Mouse (Mus musculus): Measurements from ENCODE around the gene Map3k4. TPM values are rescaled to one million over a fixed set of nuclear protein-coding genes. Genes with fewer than 3 reads are reported as not detected.
A peak's percentile ranks its signal among the peaks of the same experiment; 100 is the strongest.

Gene Map3k4
- polyA plus RNA-seq (2016; fragmentation: Nextera tagmentation; extraction: Ambion mirVana): 56.1 and 63.0 TPM in 2 replicates

- ATAC-seq (ENCODE audit: insufficient number of reproducible peaks, insufficient read depth, low FRiP score, low TSS enrichment, low read depth): peak; percentile 88
- Histone ChIP-seq H3K4me3 (replicated peaks) (peak within 1 kb of the TSS; percentile 98), H3K9ac (replicated peaks) (peak within 1 kb of the TSS; percentile 95), H3K4me1 (replicated peaks) (peaks cover 25% of the 10 kb centered on the region), H3K4me2 (peak within 1 kb of the TSS; percentile 75), H3K36me3 (no peaks in the 10 kb centered on the region), H3K27ac (peak within 1 kb of the TSS; percentile 99), H3K9me3 (no peaks in the 10 kb centered on the region), H3K27me3 (no peaks in the 10 kb centered on the region)
- under 1% methylated on average over 39 of the region's 39 CpGs for WGBS
Observed at GRCm38 (mm10) chr17:12318663-12319201, at the start of gene Map3k4. TSS of gene Map3k4 (minus strand) at chr17:12318796.

- no peaks in the 10 kb centered on the region for H3K27me3 ChIP-seq
- H3K27ac ChIP-seq: no peak overlapping the region
- H3K9ac ChIP-seq (replicated peaks): no peak overlapping the region
- H3K4me1 ChIP-seq (replicated peaks): peaks cover 5% of the 10 kb centered on the region; the same call in 1 of the 2 replicates
- no peak overlapping the region for H3K4me3 ChIP-seq (replicated peaks)
- peak; percentile 49; the same call in 1 of the 2 replicates for ATAC-seq (ENCODE audit: insufficient number of reproducible peaks, insufficient read depth, low FRiP score, low TSS enrichment, low read depth)
- no peak overlapping the region for H3K4me2 ChIP-seq
- WGBS: 44% methylated on average over 5 of the region's 5 CpGs
- H3K9me3 ChIP-seq: no peaks in the 10 kb centered on the region
- no peaks in the 10 kb centered on the region for H3K36me3 ChIP-seq
Observed at GRCm38 (mm10) chr17:12367373-12367930, 48.9 kb upstream of the Map3k4 start.

GRCm38 (mm10) chr17:12364426-12364735 is 45.8 kb upstream of the Map3k4 start:
- no peak overlapping the region for H3K9ac ChIP-seq (replicated peaks)
- H3K9me3 ChIP-seq: no peaks in the 10 kb centered on the region
- no peak for ATAC-seq (ENCODE audit: insufficient number of reproducible peaks, insufficient read depth, low FRiP score, low TSS enrichment, low read depth)
- 68% methylated on average over 8 of the region's 8 CpGs for WGBS
- H3K4me1 ChIP-seq (replicated peaks): no peaks in the 10 kb centered on the region; the same call in 1 of the 2 replicates
- H3K36me3 ChIP-seq: no peaks in the 10 kb centered on the region
- no peaks in the 10 kb centered on the region for H3K27me3 ChIP-seq
- H3K4me3 ChIP-seq (replicated peaks): no peak overlapping the region
- H3K4me2 ChIP-seq: no peak overlapping the region
- no peak overlapping the region for H3K27ac ChIP-seq

- Histone ChIP-seq H3K9ac (replicated peaks) (no peak overlapping the region), H3K36me3 (no peaks in the 10 kb centered on the region), H3K4me3 (replicated peaks) (no peak overlapping the region), H3K27ac (no peak overlapping the region), H3K4me2 (no peak overlapping the region), H3K27me3 (no peaks in the 10 kb centered on the region), H3K9me3 (no peaks in the 10 kb centered on the region), H3K4me1 (replicated peaks) (no peaks in the 10 kb centered on the region; the same call in 1 of the 2 replicates)
- ATAC-seq (ENCODE audit: insufficient number of reproducible peaks, insufficient read depth, low FRiP score, low TSS enrichment, low read depth): no peak
- 90% methylated on average over 11 of the region's 11 CpGs for WGBS
Observed at GRCm38 (mm10) chr17:12363601-12364425, 45.2 kb upstream of the Map3k4 start.

- H3K4me3 ChIP-seq (replicated peaks): no peak overlapping the region
- 89% methylated on average over 15 of the region's 15 CpGs for WGBS
- no peak overlapping the region for H3K9ac ChIP-seq (replicated peaks)
- no peak overlapping the region for H3K4me2 ChIP-seq
- H3K27me3 ChIP-seq: peaks cover 3% of the 10 kb centered on the region
- no peaks in the 10 kb centered on the region for H3K4me1 ChIP-seq (replicated peaks)
- no peak for ATAC-seq (ENCODE audit: insufficient number of reproducible peaks, insufficient read depth, low FRiP score, low TSS enrichment, low read depth)
- no peak overlapping the region for H3K27ac ChIP-seq
- H3K9me3 ChIP-seq: no peaks in the 10 kb centered on the region
- H3K36me3 ChIP-seq: no peaks in the 10 kb centered on the region
Observed at GRCm38 (mm10) chr17:12359876-12360275, 41.3 kb upstream of the Map3k4 start.

- no peak overlapping the region for H3K4me2 ChIP-seq
- ATAC-seq (ENCODE audit: insufficient number of reproducible peaks, insufficient read depth, low FRiP score, low TSS enrichment, low read depth): no peak
- H3K36me3 ChIP-seq: no peaks in the 10 kb centered on the region
- no peak overlapping the region for H3K4me3 ChIP-seq (replicated peaks)
- H3K27me3 ChIP-seq: peaks cover 3% of the 10 kb centered on the region
- no peak overlapping the region for H3K9ac ChIP-seq (replicated peaks)
- no peaks in the 10 kb centered on the region for H3K9me3 ChIP-seq
- H3K4me1 ChIP-seq (replicated peaks): no peaks in the 10 kb centered on the region
- 76% methylated on average over 1 of the region's 1 CpGs for WGBS
- H3K27ac ChIP-seq: no peak overlapping the region
Observed at GRCm38 (mm10) chr17:12352781-12353180, 34.2 kb upstream of the Map3k4 start.

DNA sequence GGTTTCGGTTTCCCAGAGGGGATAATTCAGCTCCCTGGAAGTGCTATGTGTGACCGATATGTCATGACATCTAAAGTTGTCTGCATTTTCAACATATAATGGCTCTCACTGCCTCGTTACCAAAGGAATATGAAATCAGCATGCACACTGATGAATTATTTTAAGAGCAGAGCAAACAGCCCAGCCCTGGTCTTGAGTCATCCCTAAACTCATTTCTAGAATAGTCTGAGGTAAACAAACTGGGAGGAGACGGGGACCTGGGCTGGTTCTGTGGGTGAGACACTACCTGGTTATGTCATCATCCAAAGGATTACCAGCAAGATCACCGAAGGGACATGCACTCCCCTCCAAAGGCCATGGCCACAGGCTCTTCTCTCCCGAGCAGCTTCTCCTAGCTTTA is 33.0 kb upstream of the Map3k4 start:
- Histone ChIP-seq H3K36me3 (no peaks in the 10 kb centered on the region), H3K4me3 (replicated peaks) (no peak overlapping the region), H3K9me3 (no peaks in the 10 kb centered on the region), H3K4me2 (no peak overlapping the region), H3K27me3 (peaks cover 3% of the 10 kb centered on the region), H3K27ac (no peak overlapping the region), H3K4me1 (replicated peaks) (no peaks in the 10 kb centered on the region), H3K9ac (replicated peaks) (no peak overlapping the region)
- WGBS: 84% methylated on average over 6 of the region's 6 CpGs
- no peak for ATAC-seq (ENCODE audit: insufficient number of reproducible peaks, insufficient read depth, low FRiP score, low TSS enrichment, low read depth)

DNA sequence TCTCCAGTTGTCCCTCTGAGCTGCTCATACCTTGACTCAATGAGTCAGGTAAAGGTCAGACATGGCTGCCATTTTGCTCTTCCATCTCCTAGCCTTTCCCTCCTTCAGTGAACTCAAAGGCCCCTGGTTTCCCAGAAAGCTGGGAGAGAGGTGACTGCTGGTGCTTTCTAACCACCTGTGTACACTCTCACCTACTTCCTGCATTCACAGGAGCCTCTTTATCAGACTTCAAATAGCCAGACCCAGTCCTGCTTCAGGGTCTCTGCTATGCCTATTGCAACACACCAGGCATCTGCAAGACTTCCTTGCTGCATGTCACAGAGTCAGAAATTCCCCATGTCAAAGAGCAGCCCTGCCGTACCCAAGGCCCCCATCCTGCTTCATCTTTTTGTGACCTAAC is 28.9 kb upstream of the Map3k4 start:
- H3K4me3 ChIP-seq (replicated peaks): no peak overlapping the region
- no peaks in the 10 kb centered on the region for H3K36me3 ChIP-seq
- H3K9ac ChIP-seq (replicated peaks): no peak overlapping the region
- H3K4me1 ChIP-seq (replicated peaks): no peaks in the 10 kb centered on the region
- H3K27me3 ChIP-seq: no peaks in the 10 kb centered on the region
- WGBS: 80% methylated on average over 1 of the region's 1 CpGs
- H3K27ac ChIP-seq: no peak overlapping the region
- no peak for ATAC-seq (ENCODE audit: insufficient number of reproducible peaks, insufficient read depth, low FRiP score, low TSS enrichment, low read depth)
- no peaks in the 10 kb centered on the region for H3K9me3 ChIP-seq
- H3K4me2 ChIP-seq: no peak overlapping the region

GRCm38 (mm10) chr17:12343702-12344376 is 25.2 kb upstream of the Map3k4 start:
- ATAC-seq (ENCODE audit: insufficient number of reproducible peaks, insufficient read depth, low FRiP score, low TSS enrichment, low read depth): no peak
- H3K9ac ChIP-seq (replicated peaks): no peak overlapping the region
- H3K4me3 ChIP-seq (replicated peaks): no peak overlapping the region
- H3K27me3 ChIP-seq: no peaks in the 10 kb centered on the region
- 85% methylated on average over 9 of the region's 9 CpGs for WGBS
- no peak overlapping the region for H3K27ac ChIP-seq
- no peaks in the 10 kb centered on the region for H3K4me1 ChIP-seq (replicated peaks)
- no peak overlapping the region for H3K4me2 ChIP-seq
- no peaks in the 10 kb centered on the region; the same call in 1 of the 2 replicates for H3K9me3 ChIP-seq
- no peaks in the 10 kb centered on the region for H3K36me3 ChIP-seq

DNA sequence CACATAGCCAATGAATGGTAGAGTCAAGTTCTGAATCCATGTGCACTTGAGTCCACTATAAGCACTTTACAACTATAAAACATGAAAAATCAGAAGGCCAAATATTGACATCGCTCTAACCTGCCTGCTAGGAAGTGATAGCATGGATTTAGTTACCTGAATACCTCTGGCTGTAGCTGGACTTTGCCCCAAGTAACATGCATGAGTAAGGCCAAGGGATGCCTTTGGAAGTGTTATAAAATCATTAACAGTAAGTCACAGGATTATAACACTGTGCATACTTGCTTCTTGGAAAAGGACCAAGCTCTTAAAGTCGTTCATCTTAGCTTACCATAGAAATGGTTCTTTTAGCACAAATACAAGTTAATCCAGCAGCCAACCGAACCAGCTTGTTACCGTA is 18.6 kb upstream of the Map3k4 start:
- Histone ChIP-seq H3K4me3 (replicated peaks) (no peak overlapping the region), H3K9ac (replicated peaks) (no peak overlapping the region), H3K27ac (no peak overlapping the region), H3K9me3 (no peaks in the 10 kb centered on the region; the same call in 1 of the 2 replicates), H3K4me1 (replicated peaks) (no peaks in the 10 kb centered on the region), H3K36me3 (no peaks in the 10 kb centered on the region), H3K27me3 (no peaks in the 10 kb centered on the region; the same call in 1 of the 2 replicates), H3K4me2 (no peak overlapping the region)
- no peak for ATAC-seq (ENCODE audit: insufficient number of reproducible peaks, insufficient read depth, low FRiP score, low TSS enrichment, low read depth)
- WGBS: 78% methylated on average over 4 of the region's 4 CpGs
